Mouse (Mus musculus) testis, postnatal 10 days (tissue): ENCODE measurements around the gene Cchcr1.

Source experiments
- DNase-seq: peaks from one replicate; pipeline ENCODE4 v3.0.0; 2021; ENCODE audit warnings: low spot score

The Cchcr1 gene

DNA sequence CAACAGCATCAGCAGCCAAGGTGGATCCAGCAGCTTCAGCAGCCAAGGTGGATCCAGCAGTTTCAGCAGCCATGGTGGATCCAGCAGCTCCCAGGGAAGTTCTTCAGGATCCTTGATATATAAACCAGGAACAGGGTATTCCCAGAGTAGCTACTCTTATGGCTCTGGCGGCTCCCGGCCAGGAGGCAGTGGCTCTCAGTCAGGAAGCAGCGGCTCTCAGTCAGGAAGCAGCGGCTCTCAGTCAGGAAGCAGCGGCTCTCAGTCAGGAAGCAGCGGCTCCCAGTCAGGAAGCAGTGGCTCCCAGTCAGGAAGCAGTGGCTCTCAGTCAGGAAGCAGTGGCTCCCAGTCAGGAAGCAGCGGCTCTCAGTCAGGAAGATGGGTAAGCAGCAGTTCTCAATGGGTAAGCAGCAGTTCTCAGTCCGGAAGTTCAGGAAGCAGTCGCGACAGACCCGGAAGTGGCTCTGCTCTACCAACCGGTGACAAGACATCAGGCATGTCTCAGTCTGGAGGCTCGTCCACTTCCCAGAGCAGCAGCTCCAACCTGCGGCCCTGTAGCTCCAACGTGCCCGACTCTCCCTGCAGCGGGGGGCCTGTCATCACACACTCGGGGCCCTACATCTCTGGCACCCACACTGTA, 38.0 kb downstream of the Cchcr1 start:
- no peak for DNase-seq

DNA sequence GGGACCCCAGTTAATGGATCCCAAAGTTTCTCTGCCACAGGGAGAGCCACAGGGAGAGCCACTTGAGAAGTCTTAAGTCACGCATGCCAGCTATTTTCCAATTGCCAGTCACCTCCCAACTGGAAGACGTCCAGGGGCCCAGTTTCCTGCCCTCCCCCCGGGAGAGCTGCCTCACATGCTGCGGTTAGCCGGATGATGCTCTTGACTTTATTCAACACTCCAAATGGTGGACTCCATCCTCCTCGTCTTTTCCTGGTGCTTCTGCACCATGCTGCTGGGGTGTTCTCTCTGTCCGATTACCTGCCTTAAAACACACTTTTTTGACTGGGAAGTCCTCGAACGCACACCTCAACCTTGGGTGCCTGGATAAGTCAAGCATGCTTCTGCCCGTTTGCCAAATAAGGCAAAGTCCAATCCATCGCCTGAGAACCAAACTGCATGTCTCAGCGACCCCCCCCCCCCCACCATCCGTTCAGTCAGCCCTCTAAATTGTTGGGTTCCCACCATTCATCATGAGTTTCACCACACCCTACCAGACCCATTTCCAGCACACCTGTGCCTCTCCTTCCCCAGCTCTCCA, 39.4 kb downstream of the Cchcr1 start:
- no peak for DNase-seq

GRCm38 (mm10) chr17:35556812-35557211, 39.9 kb downstream of the Cchcr1 start:
- peak; percentile 70 for DNase-seq

DNA sequence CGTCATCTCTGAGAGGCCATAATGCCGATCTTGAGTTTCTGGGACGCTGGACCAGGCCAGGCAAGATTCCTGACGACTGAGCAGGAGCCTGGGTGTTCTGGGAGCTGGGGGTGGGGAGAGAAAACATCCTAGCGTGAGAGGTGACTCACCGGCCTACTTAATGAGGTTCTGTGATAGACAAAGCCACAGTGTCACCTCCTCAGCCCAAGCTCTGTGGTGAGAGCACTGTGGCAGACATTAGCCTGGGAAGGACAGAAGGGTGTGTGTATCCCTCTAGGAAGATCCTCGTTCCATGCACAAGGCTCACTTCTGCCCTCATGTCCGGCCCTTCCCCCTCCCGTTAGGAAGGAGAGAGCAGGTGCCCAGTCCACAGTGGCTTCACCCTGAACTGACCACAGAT, 40.5 kb downstream of the Cchcr1 start:
- DNase-seq, result no peak

DNA sequence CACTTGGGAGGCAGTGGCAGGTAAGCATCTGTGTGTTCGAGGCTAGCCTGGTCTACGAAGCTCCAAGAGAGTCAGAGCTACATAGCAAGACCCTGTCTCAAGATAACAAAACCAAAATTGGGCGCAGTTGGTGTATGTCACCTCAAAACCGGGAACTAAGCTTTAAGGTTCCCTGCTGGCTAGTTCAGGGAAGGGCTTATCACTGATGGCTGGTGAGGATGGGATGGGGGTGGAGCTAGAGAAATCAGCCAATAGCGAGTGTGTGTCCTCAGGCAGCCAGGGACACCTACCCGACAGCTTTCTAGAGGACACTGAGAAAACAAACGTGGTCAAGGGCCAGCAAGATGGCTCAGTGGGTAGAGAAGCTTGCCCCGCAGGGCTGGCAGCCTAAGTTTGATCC, 41.3 kb downstream of the Cchcr1 start:
- DNase-seq, result no peak

GRCm38 (mm10) chr17:35567150-35567549, 50.2 kb downstream of the Cchcr1 start, which contains the start of gene 2300002M23Rik:
TSS of gene 2300002M23Rik (plus strand) at chr17:35567450.
- no peak for DNase-seq

- no peak for DNase-seq
These were observed 50.9 kb downstream of the Cchcr1 start for GRCm38 (mm10) chr17:35567767-35568166.

- no peak for DNase-seq
These were observed 52.4 kb downstream of the Cchcr1 start for GRCm38 (mm10) chr17:35569091-35569944.

- no peak for DNase-seq
These were observed 53.9 kb downstream of the Cchcr1 start for GRCm38 (mm10) chr17:35570836-35571235.

DNA sequence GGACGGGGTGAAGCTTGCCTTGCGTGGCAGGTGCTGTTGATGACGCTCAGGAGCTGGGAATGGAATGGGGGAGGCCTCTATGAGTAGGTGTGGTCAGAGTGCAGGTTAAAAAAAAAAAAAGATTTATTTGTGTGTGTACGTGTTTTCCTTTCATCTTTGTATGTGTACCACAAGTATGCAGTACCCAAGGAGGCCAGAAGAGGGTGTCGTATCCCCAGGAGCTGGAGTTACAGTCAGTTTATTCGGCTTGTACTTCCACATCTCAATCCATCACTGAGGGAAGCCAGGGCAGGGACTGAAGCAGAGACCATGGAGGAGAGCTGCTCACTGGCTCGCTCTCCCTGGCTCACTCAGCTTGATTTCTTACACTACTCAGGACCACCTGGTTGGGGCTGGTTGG, 54.6 kb downstream of the Cchcr1 start:
- no peak for DNase-seq

GRCm38 (mm10) chr17:35578211-35578610, 61.3 kb downstream of the Cchcr1 start:
- DNase-seq, result peak; percentile 94
